Mouse (Mus musculus) erythroblast, embryonic 14.5 days (primary cell): ENCODE results near the gene Aatk.

Experiments
- GATA1 ChIP-seq: IDR thresholded peaks from 2 replicates; pipeline ENCODE4 v1.6.1; 2012; ENCODE audit warnings: low read length, inconsistent platforms, mixed read lengths
- TAL1 ChIP-seq: IDR thresholded peaks from 3 replicates; pipeline ENCODE4 v1.6.1; 2012; ENCODE audit warnings: low read length, inconsistent platforms, mixed read lengths

- TF ChIP-seq GATA1 (no peak), TAL1 (no peak)
These were observed 20.9 kb upstream of the Aatk start for GRCm38 (mm10) chr11:120067834-120068233.
